Mouse (Mus musculus) heart, embryonic 12.5 days (tissue): ENCODE data around the gene Scamp5. TPM values are rescaled to one million over a fixed set of nuclear protein-coding genes. Genes with fewer than 3 reads are reported as not detected.

Experiments used
- polyA plus RNA-seq: library from polyadenylated mRNA; unstranded; fragments of >200 nt; fragmentation: Nextera tagmentation; extraction: Ambion mirVana; gene quantifications from 2 replicates; pipeline ENCODE4 v1.2.1, GENCODE M21; 2016

The Scamp5 gene
- polyA plus RNA-seq, 1 experiment from 2014 or later: 12.3 TPM

Other genes starting within 250 kb of the Scamp5 start
- not detected in 2 replicates for gene Trcg1, start 231.5 kb downstream of the Scamp5 start, polyA plus RNA-seq
- 17.4 and 17.9 TPM in 2 replicates for gene 1700017B05Rik, start 205.4 kb downstream of the Scamp5 start, polyA plus RNA-seq
- 19.4 and 20.2 TPM in 2 replicates for gene Ppcdc, start 27.9 kb downstream of the Scamp5 start, polyA plus RNA-seq
- 12.9 and 14.2 TPM in 2 replicates for gene Rpp25, start 36.0 kb upstream of the Scamp5 start, polyA plus RNA-seq
- 1,377 and 1,385 TPM in 2 replicates for gene Cox5a, start 53.2 kb upstream of the Scamp5 start, polyA plus RNA-seq
- gene Fam219b, start 69.5 kb upstream of the Scamp5 start, polyA plus RNA-seq: 12.8 TPM in 2 replicates
- gene Mpi, start 84.7 kb upstream of the Scamp5 start, polyA plus RNA-seq: 75.6 and 82.6 TPM in 2 replicates
- gene Scamp2, start 92.9 kb upstream of the Scamp5 start, polyA plus RNA-seq: 52.5 and 55.6 TPM in 2 replicates
- gene Ulk3, start 121.4 kb upstream of the Scamp5 start, polyA plus RNA-seq: 18.1 and 19.5 TPM in 2 replicates
- not detected in 2 replicates for gene Cplx3, start 138.2 kb upstream of the Scamp5 start, polyA plus RNA-seq
- not detected in 2 replicates for gene Lman1l, start 152.7 kb upstream of the Scamp5 start, polyA plus RNA-seq
- gene Csk, start 185.6 kb upstream of the Scamp5 start, polyA plus RNA-seq: 16.4 TPM in 2 replicates
- gene Cyp1a2, start 215.6 kb upstream of the Scamp5 start, polyA plus RNA-seq: not detected in 2 replicates
- gene Cyp1a1, start 219.9 kb upstream of the Scamp5 start, polyA plus RNA-seq: not detected in 2 replicates
- 21.2 and 21.3 TPM in 2 replicates for gene Edc3, start 240.5 kb upstream of the Scamp5 start, polyA plus RNA-seq